Mouse (Mus musculus): Measurements from ENCODE around the gene Trpv2.

DNA sequence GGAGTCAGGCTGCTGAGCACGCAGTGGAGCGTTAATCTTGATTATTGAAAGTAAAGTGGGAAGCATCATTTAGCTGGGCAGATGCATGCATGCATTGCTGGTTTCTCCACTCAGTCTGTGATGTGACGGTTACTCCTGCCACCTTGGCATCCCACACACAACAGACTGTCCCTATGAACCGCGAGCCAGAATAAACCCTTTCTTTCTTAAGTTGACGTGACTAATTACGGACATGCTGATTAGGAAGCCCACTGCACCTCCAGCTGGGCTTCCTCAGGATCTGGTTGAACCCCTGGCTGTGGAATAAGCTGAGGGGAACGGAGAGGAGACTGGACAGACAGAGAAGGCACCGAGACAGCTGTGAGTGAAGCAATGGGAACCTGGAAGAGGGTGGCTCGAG is 38.3 kb downstream of the Trpv2 start:
- TF ChIP-seq CTCF (conservative IDR thresholded peaks at IDR 0.05; ENCODE audit: low read length) (no peak), POU5F1 (IDR thresholded peaks at IDR 0.05; ENCODE audit: borderline replicate concordance, low read length) (no peak), NANOG (IDR thresholded peaks at IDR 0.05; ENCODE audit: borderline replicate concordance, low read length) (no peak)
